Mouse (Mus musculus) thymus, adult 2 months (tissue): ENCODE data around the gene Chn2. TPM values are rescaled to one million over a fixed set of nuclear protein-coding genes. Genes with fewer than 3 reads are reported as not detected.

Experiments
- DNase-seq: peaks from one replicate; pipeline ENCODE4 v3.0.0; 2021
- H3K27ac ChIP-seq: fragments of 200-500 bp; 2 replicates; pipeline ENCODE4 v1.5.1; 2012; ENCODE audit warnings: low read length, control low read depth; ENCODE audit not compliant: control insufficient read depth, insufficient read depth
- H3K27me3 ChIP-seq: fragments of 200-500 bp; 2 replicates; pipeline ENCODE4 v1.6.1; 2012; ENCODE audit warnings: mild to moderate bottlenecking, low read length, moderate library complexity, mixed read lengths; ENCODE audit not compliant: control insufficient read depth, insufficient read depth
- H3K36me3 ChIP-seq: fragments of 200-500 bp; 2 replicates; pipeline ENCODE4 v1.6.1; 2012; ENCODE audit warnings: mild to moderate bottlenecking, low read length, moderate library complexity; ENCODE audit not compliant: control insufficient read depth, insufficient read depth
- H3K4me1 ChIP-seq: fragments of 200-500 bp; replicated peaks from 2 replicates; pipeline ENCODE4 v1.6.1; 2012; ENCODE audit warnings: low read length; ENCODE audit not compliant: control insufficient read depth, insufficient read depth
- H3K4me3 ChIP-seq: fragments of 200-500 bp; 2 replicates; pipeline ENCODE4 v1.5.1; 2012; ENCODE audit warnings: mild to moderate bottlenecking, low read length, control low read depth, moderate library complexity; ENCODE audit not compliant: control insufficient read depth, insufficient read depth
- CTCF ChIP-seq: fragments of 200-500 bp; IDR thresholded peaks from 2 replicates; pipeline ENCODE4 v1.5.1; 2012; ENCODE audit warnings: mild to moderate bottlenecking, control low read depth, low read length, moderate library complexity, borderline replicate concordance; ENCODE audit not compliant: control insufficient read depth, poor library complexity, insufficient read depth; ENCODE audit errors: extremely low read depth
- POLR2A ChIP-seq: fragments of 200-500 bp; IDR thresholded peaks from 2 replicates; pipeline ENCODE4 v1.6.1; 2012; ENCODE audit warnings: mild to moderate bottlenecking, low read length, control low read depth, moderate library complexity; ENCODE audit not compliant: control insufficient read depth, poor library complexity, insufficient read depth; ENCODE audit errors: extremely low read depth
- WGBS: fragments of 180-500 bp; shearing (Covaris S2); methylation state at CpG from one replicate; pipeline ENCODE4 v1.1.7; 2018; 5-methylcytosine and 5-hydroxymethylcytosine counted together
- polyA plus RNA-seq: library from polyadenylated mRNA; depleted of rRNA; stranded (reverse); fragments of >200 nt; gene quantifications from 2 replicates; pipeline ENCODE4 v1.2.3, GENCODE M21; 2012

The Chn2 gene
- polyA plus RNA-seq, 1 experiment: 7.6 TPM

GRCm38 (mm10) chr6:54299417-54299816, 260.1 kb downstream of the Chn2 start:
- Histone ChIP-seq H3K27me3 (no peaks in the 10 kb centered on the region), H3K4me3 (no peak overlapping the region), H3K36me3 (no peaks in the 10 kb centered on the region), H3K27ac (no peak overlapping the region), H3K4me1 (no peaks in the 10 kb centered on the region)
- no peak for DNase-seq
- no peak for TF ChIP-seq CTCF
- TF ChIP-seq POLR2A: no peak
- WGBS: 93% methylated on average over 2 of the region's 2 CpGs

- Histone ChIP-seq H3K27me3 (no peaks in the 10 kb centered on the region), H3K4me1 (no peaks in the 10 kb centered on the region), H3K4me3 (no peak overlapping the region), H3K36me3 (no peaks in the 10 kb centered on the region), H3K27ac (no peak overlapping the region)
- 79% methylated on average over 1 of the region's 1 CpGs for whole genome bisulfite sequencing
- TF ChIP-seq POLR2A (no peak), CTCF (no peak)
- no peak for DNase-seq
These were observed 266.4 kb downstream of the Chn2 start for GRCm38 (mm10) chr6:54305777-54306176.

- Histone ChIP-seq H3K27ac (no peak overlapping the region), H3K27me3 (no peaks in the 10 kb centered on the region), H3K36me3 (no peaks in the 10 kb centered on the region), H3K4me1 (no peaks in the 10 kb centered on the region), H3K4me3 (no peak overlapping the region)
- no peak for DNase-seq
- WGBS: 84% methylated on average over 2 of the region's 2 CpGs
- no peak for TF ChIP-seq CTCF
These were observed 273.7 kb downstream of the Chn2 start for GRCm38 (mm10) chr6:54313071-54313470.

GRCm38 (mm10) chr6:54318618-54319017, 279.3 kb downstream of the Chn2 start:
- Histone ChIP-seq H3K36me3 (no peaks in the 10 kb centered on the region), H3K27me3 (no peaks in the 10 kb centered on the region), H3K27ac (no peak overlapping the region), H3K4me1 (no peaks in the 10 kb centered on the region), H3K4me3 (no peak overlapping the region)
- TF ChIP-seq POLR2A (no peak), CTCF (no peak)
- 95% methylated on average over 9 of the region's 9 CpGs for WGBS
- no peak for DNase-seq

GRCm38 (mm10) chr6:54319198-54319597, 279.8 kb downstream of the Chn2 start:
- no peaks in the 10 kb centered on the region for H3K4me1 ChIP-seq
- DNase-seq: no peak
- H3K27ac ChIP-seq: no peak overlapping the region
- no peak for TF ChIP-seq POLR2A
- no peak for TF ChIP-seq CTCF
- H3K4me3 ChIP-seq: no peak overlapping the region
- H3K36me3 ChIP-seq: no peaks in the 10 kb centered on the region
- WGBS: 81% methylated on average over 3 of the region's 3 CpGs
- no peaks in the 10 kb centered on the region for H3K27me3 ChIP-seq

GRCm38 (mm10) chr6:54320236-54320635, 280.9 kb downstream of the Chn2 start:
- Histone ChIP-seq H3K36me3 (no peaks in the 10 kb centered on the region), H3K4me3 (no peak overlapping the region), H3K4me1 (no peaks in the 10 kb centered on the region), H3K27ac (no peak overlapping the region), H3K27me3 (no peaks in the 10 kb centered on the region; the same call in 1 of the 2 replicates)
- DNase-seq: no peak
- 86% methylated on average over 1 of the region's 1 CpGs for WGBS
- TF ChIP-seq POLR2A: no peak
- TF ChIP-seq CTCF: no peak

GRCm38 (mm10) chr6:54325246-54325885, 286.0 kb downstream of the Chn2 start, which contains the start of gene Prr15:
TSS of gene Prr15 (plus strand) at chr6:54325835.
- Histone ChIP-seq H3K27me3 (peaks cover 5% of the 10 kb centered on the region; the same call in 1 of the 2 replicates), H3K4me1 (no peaks in the 10 kb centered on the region; the same call in 1 of the 2 replicates), H3K36me3 (no peaks in the 10 kb centered on the region), H3K27ac (no peak within 1 kb of the TSS), H3K4me3 (peak within 1 kb of the TSS; percentile 23)
- TF ChIP-seq POLR2A (no peak), CTCF (no peak)
- no peak for DNase-seq
- WGBS: 56% methylated on average over 3 of the region's 3 CpGs
